Mouse (Mus musculus) liver, embryonic 14.5 days (tissue): ENCODE results near the gene Ugt2b34. TPM values are rescaled to one million over a fixed set of nuclear protein-coding genes. Genes with fewer than 3 reads are reported as not detected.
"Not testable (repeated sequence)": the region's sequence is repeated elsewhere in the genome, so short reads cannot be mapped to it uniquely, and the experiment has no call there.

Source experiments
- ATAC-seq: fragments of 200-750 bp; cut with Nextera tagmentation; 2 replicates; pipeline ENCODE4 v1.8.0; 2017; ENCODE audit warnings: moderate number of reproducible peaks, mild to moderate bottlenecking, moderate library complexity; ENCODE audit not compliant: insufficient read depth
- DNase-seq, 3 experiments: peaks; one replicate each; pipeline ENCODE4 v3.0.0-alpha.2; 2012 to 2013; ENCODE audit warnings: low read depth in 3 of 3, low spot score in 3 of 3
- H3K27ac ChIP-seq: fragments of 300-500 bp; sonication (generic); 2 replicates; pipeline ENCODE4 v1.5.1; 2014; ENCODE audit warnings: moderate library complexity, mild to moderate bottlenecking, control low read depth, inconsistent platforms
- H3K27me3 ChIP-seq: fragments of 300-500 bp; sonication (generic); 2 replicates; pipeline ENCODE4 v1.6.1; 2014; ENCODE audit warnings: mild to moderate bottlenecking, low read length, moderate library complexity; ENCODE audit not compliant: control insufficient read depth, insufficient read depth
- H3K36me3 ChIP-seq: fragments of 300-500 bp; sonication (generic); replicated peaks from 2 replicates; pipeline ENCODE4 v1.6.1; 2014; ENCODE audit warnings: low read depth; ENCODE audit not compliant: control insufficient read depth, insufficient read depth
- H3K4me1 ChIP-seq, 2 experiments: fragments of 200-500 bp in 1 of 2; fragments of 300-500 bp in 1 of 2; sonication (generic) in 1 of 2; replicated peaks; 2 replicates each; pipeline ENCODE4 v1.6.1; 2012 to 2014; ENCODE audit warnings: antibody characterized with exemption in 1 of 2, inconsistent platforms in 1 of 2, low read length in 1 of 2; ENCODE audit not compliant: control insufficient read depth in 2 of 2, insufficient read depth in 2 of 2
- H3K4me2 ChIP-seq: fragments of 300-500 bp; sonication (generic); 2 replicates; pipeline ENCODE4 v1.6.1; 2014; ENCODE audit warnings: low read depth, mild to moderate bottlenecking, control low read depth, moderate library complexity
- H3K4me3 ChIP-seq, 2 experiments: fragments of 200-500 bp in 1 of 2; fragments of 300-500 bp in 1 of 2; sonication (generic) in 1 of 2; 2 replicates each; pipeline ENCODE4 v1.5.1; 2012 to 2014; ENCODE audit warnings: low read depth in 2 of 2, low read length in 2 of 2, mild to moderate bottlenecking in 2 of 2, control low read depth in 1 of 2, inconsistent platforms in 1 of 2, moderate library complexity in 1 of 2; ENCODE audit not compliant: insufficient read depth in 1 of 2
- H3K9ac ChIP-seq: fragments of 300-500 bp; sonication (generic); replicated peaks from 2 replicates; pipeline ENCODE4 v1.6.1; 2014; ENCODE audit warnings: mild to moderate bottlenecking, control low read depth, moderate library complexity
- H3K9me3 ChIP-seq: fragments of 300-500 bp; sonication (generic); 2 replicates; pipeline ENCODE4 v1.6.1; 2016; ENCODE audit warnings: low read length, mixed read lengths; ENCODE audit not compliant: control insufficient read depth
- CTCF ChIP-seq: IDR thresholded peaks from 2 replicates; pipeline ENCODE4 v1.5.1; 2016; ENCODE audit warnings: antibody characterized with exemption, low read depth, control low read depth
- EP300 ChIP-seq: IDR thresholded peaks from 2 replicates; pipeline ENCODE4 v1.6.1; 2016; ENCODE audit warnings: antibody characterized with exemption, low read depth
- WGBS: fragments of 180-500 bp; shearing (Covaris S2); extraction: QIAGEN DNeasy Blood & Tissue Kit; methylation state at CpG from one replicate; pipeline ENCODE4 v1.1.7; 2014; ENCODE audit not compliant: insufficient replicate concordance; 5-methylcytosine and 5-hydroxymethylcytosine counted together
- polyA plus RNA-seq, 2 experiments: library from polyadenylated mRNA; depleted of rRNA in 1 of 2; stranded (reverse) in 1 of 2; unstranded in 1 of 2; fragments of >200 nt; fragmentation: Nextera tagmentation in 1 of 2; extraction: Ambion mirVana in 1 of 2; gene quantifications; 2 replicates each; pipeline versions ENCODE4 v1.2.1 to v1.2.3; 2012 to 2014

The Ugt2b34 gene
- polyA plus RNA-seq, 2 experiments = 46.3 to 51.0 TPM

DNA sequence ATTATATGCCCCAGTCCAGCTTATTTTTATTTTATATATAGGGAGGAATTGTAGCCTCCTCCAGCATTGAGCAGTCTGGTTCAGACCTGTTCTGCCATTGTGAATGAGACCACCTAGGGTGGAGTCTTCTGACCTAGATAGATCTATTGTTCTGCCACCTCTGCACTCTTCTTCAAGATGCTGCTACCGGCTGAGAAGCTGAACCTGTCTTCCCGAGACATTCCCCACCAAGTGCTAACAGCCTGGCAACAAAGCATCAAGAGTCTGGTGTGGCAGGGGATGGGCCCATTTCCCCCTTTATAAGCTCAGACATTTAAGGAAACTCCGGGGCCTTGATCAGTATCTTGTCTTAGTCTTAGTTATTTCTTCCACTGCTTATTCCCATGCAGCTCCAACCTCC, 48.4 kb downstream of the Ugt2b34 start:
- H3K27me3 ChIP-seq = no peaks in the 10 kb centered on the region
- no peak overlapping the region for H3K4me2 ChIP-seq
- H3K4me1 ChIP-seq = no peaks in the 10 kb centered on the region
- DNase-seq = no peak
- no peaks in the 10 kb centered on the region for H3K9me3 ChIP-seq
- ATAC-seq = no peak
- no peak overlapping the region for H3K4me3 ChIP-seq
- no peaks in the 10 kb centered on the region for H3K36me3 ChIP-seq
- no peak overlapping the region for H3K27ac ChIP-seq
- no peak for TF ChIP-seq EP300
- TF ChIP-seq CTCF = no peak
- 33% methylated on average over 3 of the region's 3 CpGs for WGBS
- no peak overlapping the region for H3K9ac ChIP-seq

GRCm38 (mm10) chr5:86857682-86858081, 49.1 kb downstream of the Ugt2b34 start:
- Histone ChIP-seq H3K36me3 (no peaks in the 10 kb centered on the region), H3K9me3 (no peaks in the 10 kb centered on the region), H3K27ac (no peak overlapping the region), H3K27me3 (no peaks in the 10 kb centered on the region), H3K4me2 (no peak overlapping the region), H3K4me3 (no peak overlapping the region), H3K4me1 (no peaks in the 10 kb centered on the region), H3K9ac (no peak overlapping the region)
- DNase-seq = no peak
- 19% methylated on average over 1 of the region's 1 CpGs for WGBS
- no peak for TF ChIP-seq CTCF
- TF ChIP-seq EP300 = no peak
- ATAC-seq = no peak

GRCm38 (mm10) chr5:86856505-86856904, 50.2 kb downstream of the Ugt2b34 start:
- not testable (repeated sequence) for H3K9me3 ChIP-seq, H3K36me3 ChIP-seq, H3K27ac ChIP-seq, H3K4me3 ChIP-seq, H3K27me3 ChIP-seq, H3K9ac ChIP-seq, ATAC-seq, H3K4me2 ChIP-seq, DNase-seq, H3K4me1 ChIP-seq
- 68% methylated on average over 13 of the region's 13 CpGs for WGBS

- Histone ChIP-seq H3K9me3 (no peaks in the 10 kb centered on the region), H3K4me2 (no peak overlapping the region), H3K36me3 (no peaks in the 10 kb centered on the region), H3K4me1 (no peaks in the 10 kb centered on the region), H3K27me3 (no peaks in the 10 kb centered on the region), H3K27ac (no peak overlapping the region), H3K4me3 (no peak overlapping the region), H3K9ac (no peak overlapping the region)
- ATAC-seq = no peak
- WGBS = 45% methylated on average over 5 of the region's 5 CpGs
- no peak for DNase-seq
- TF ChIP-seq EP300 = no peak
- TF ChIP-seq CTCF = no peak
Observed at GRCm38 (mm10) chr5:86851658-86852057, 55.1 kb downstream of the Ugt2b34 start.

DNA sequence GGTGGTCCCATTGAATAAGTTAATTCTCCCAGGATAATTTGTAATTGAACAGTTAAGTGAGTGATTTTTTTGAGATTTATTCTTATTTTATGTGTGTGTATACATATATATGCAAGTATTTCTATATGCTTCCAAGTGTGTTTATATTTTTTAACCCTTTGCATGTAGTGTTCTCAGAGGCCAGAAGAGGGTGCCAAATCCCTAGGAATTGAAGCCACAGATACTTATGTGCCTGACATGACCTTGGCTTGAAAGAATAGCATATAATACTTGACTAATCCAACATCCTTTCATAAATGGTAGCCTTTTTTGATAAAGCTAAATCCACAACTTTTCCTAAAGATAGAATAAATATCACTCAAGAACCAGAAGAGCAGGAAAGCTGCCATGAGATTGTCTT, 56.6 kb downstream of the Ugt2b34 start:
- Histone ChIP-seq H3K4me1 (no peaks in the 10 kb centered on the region), H3K27me3 (no peaks in the 10 kb centered on the region), H3K9ac (no peak overlapping the region), H3K9me3 (no peaks in the 10 kb centered on the region), H3K4me3 (no peak overlapping the region), H3K36me3 (no peaks in the 10 kb centered on the region), H3K27ac (no peak overlapping the region), H3K4me2 (no peak overlapping the region)
- DNase-seq = no peak
- ATAC-seq = no peak
- TF ChIP-seq EP300 = no peak
- TF ChIP-seq CTCF = peak; percentile 38; the same call in 1 of the 2 replicates

GRCm38 (mm10) chr5:86841261-86841660, 65.5 kb downstream of the Ugt2b34 start:
- H3K4me3 ChIP-seq, H3K4me2 ChIP-seq, H3K9ac ChIP-seq, H3K27ac ChIP-seq, ATAC-seq, H3K9me3 ChIP-seq, H3K27me3 ChIP-seq, H3K36me3 ChIP-seq, H3K4me1 ChIP-seq, DNase-seq: not testable (repeated sequence)
- TF ChIP-seq CTCF = peak; percentile 35; the same call in 1 of the 2 replicates
